Mouse (Mus musculus) midbrain, embryonic 11.5 days (tissue): ENCODE data around the gene Fem1b. TPM values are rescaled to one million over a fixed set of nuclear protein-coding genes. Genes with fewer than 3 reads are reported as not detected.
"Not testable (repeated sequence)": the region's sequence is repeated elsewhere in the genome, so short reads cannot be mapped to it uniquely, and the experiment has no call there.

Source experiments
- ATAC-seq: fragments of 200-750 bp; cut with Nextera tagmentation; 2 replicates; pipeline ENCODE4 v1.8.0; 2017; ENCODE audit warnings: moderate TSS enrichment, moderate library complexity; ENCODE audit not compliant: low FRiP score
- DNase-seq: peaks from one replicate; pipeline ENCODE4 v3.0.0; 2015; ENCODE audit warnings: low spot score; ENCODE audit errors: missing footprints
- H3K27ac ChIP-seq: fragments of 300-500 bp; sonication (generic); 2 replicates; pipeline ENCODE4 v1.5.1; 2014; ENCODE audit warnings: low read depth, low read length
- H3K27me3 ChIP-seq: fragments of 300-500 bp; sonication (generic); 2 replicates; pipeline ENCODE4 v1.6.1; 2014; ENCODE audit warnings: mild to moderate bottlenecking, low read length, moderate library complexity, mixed read lengths; ENCODE audit not compliant: control insufficient read depth, insufficient read depth
- H3K36me3 ChIP-seq: fragments of 300-500 bp; sonication (generic); 2 replicates; pipeline ENCODE4 v1.6.1; 2014; ENCODE audit warnings: mild to moderate bottlenecking, low read length, moderate library complexity, mixed read lengths; ENCODE audit not compliant: control insufficient read depth, insufficient read depth
- H3K4me1 ChIP-seq: fragments of 300-500 bp; sonication (generic); 2 replicates; pipeline ENCODE4 v1.6.1; 2014; ENCODE audit warnings: low read length; ENCODE audit not compliant: control insufficient read depth, insufficient read depth
- H3K4me2 ChIP-seq: fragments of 300-500 bp; sonication (generic); 2 replicates; pipeline ENCODE4 v1.6.1; 2014; ENCODE audit warnings: mild to moderate bottlenecking, moderate library complexity
- H3K4me3 ChIP-seq: fragments of 300-500 bp; sonication (generic); 2 replicates; pipeline ENCODE4 v1.5.1; 2014; ENCODE audit warnings: low read depth, low read length
- H3K9ac ChIP-seq: fragments of 300-500 bp; sonication (generic); 2 replicates; pipeline ENCODE4 v1.6.1; 2014; ENCODE audit warnings: low read length
- H3K9me3 ChIP-seq: fragments of 300-500 bp; sonication (generic); 2 replicates; pipeline ENCODE4 v1.6.1; 2016; ENCODE audit warnings: low read length; ENCODE audit not compliant: control insufficient read depth
- WGBS: fragments of 180-500 bp; shearing (Covaris S2); extraction: QIAGEN DNeasy Blood & Tissue Kit; methylation state at CpG from one replicate; pipeline ENCODE4 v1.1.7; 2014; 5-methylcytosine and 5-hydroxymethylcytosine counted together
- polyA plus RNA-seq: library from polyadenylated mRNA; unstranded; fragments of >200 nt; fragmentation: Nextera tagmentation; extraction: Ambion mirVana; gene quantifications from 2 replicates; pipeline ENCODE4 v1.2.1, GENCODE M21; 2014

The Fem1b gene
- polyA plus RNA-seq, 1 experiment from 2014 or later: 63.7 TPM

DNA sequence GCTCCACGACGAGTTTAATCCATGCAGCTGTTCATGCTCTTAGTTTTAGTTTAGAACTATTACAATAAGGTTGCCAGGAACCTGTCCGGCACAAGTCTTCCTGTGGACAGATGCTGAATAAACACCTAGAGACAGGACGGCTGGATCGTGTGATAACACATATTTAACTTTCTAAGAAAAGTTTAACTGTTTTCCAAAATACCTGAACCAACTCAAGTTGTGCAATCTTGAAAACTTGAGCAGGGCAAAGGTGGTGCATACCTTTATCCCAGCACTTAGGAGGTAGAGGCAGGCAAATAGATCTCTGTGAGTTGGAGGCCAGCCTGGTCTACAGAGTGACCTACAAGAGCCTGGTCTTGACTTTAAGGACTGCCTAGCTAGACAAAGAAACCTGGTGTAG, 23.2 kb upstream of the Fem1b start:
- H3K4me3 ChIP-seq: no peak overlapping the region
- 90% methylated on average over 5 of the region's 5 CpGs for WGBS
- ATAC-seq: no peak
- H3K9me3 ChIP-seq: no peaks in the 10 kb centered on the region
- H3K36me3 ChIP-seq: no peaks in the 10 kb centered on the region
- DNase-seq: no peak
- H3K9ac ChIP-seq: no peak overlapping the region
- no peaks in the 10 kb centered on the region for H3K27me3 ChIP-seq
- no peak overlapping the region for H3K4me2 ChIP-seq
- no peak overlapping the region for H3K27ac ChIP-seq
- H3K4me1 ChIP-seq: peaks cover 6% of the 10 kb centered on the region

DNA sequence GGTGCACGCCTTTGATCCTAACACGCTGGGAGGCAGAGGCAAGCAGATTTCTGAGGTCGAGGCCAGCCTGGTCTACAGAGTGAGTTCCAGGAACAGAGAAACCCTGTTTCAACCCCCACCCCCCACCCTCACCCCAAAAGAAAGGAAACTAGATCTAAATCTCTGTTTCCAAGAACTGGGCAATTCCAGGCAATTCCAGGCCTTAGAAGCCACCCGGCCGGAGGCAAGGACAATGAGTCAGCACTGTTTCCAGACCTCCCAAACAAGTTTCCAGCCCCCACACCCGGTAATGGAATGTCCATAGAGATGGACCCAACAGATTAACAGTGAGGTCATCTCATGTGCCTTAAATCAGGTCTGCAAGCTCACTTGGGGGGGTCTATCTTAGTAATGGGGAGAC, 18.1 kb upstream of the Fem1b start:
- Histone ChIP-seq H3K4me2 (no peak overlapping the region), H3K4me3 (no peak overlapping the region), H3K9me3 (no peaks in the 10 kb centered on the region), H3K27me3 (no peaks in the 10 kb centered on the region), H3K27ac (no peak overlapping the region), H3K4me1 (peaks cover 12% of the 10 kb centered on the region), H3K36me3 (no peaks in the 10 kb centered on the region), H3K9ac (no peak overlapping the region)
- DNase-seq: no peak
- ATAC-seq: no peak
- WGBS: 83% methylated on average over 6 of the region's 6 CpGs

DNA sequence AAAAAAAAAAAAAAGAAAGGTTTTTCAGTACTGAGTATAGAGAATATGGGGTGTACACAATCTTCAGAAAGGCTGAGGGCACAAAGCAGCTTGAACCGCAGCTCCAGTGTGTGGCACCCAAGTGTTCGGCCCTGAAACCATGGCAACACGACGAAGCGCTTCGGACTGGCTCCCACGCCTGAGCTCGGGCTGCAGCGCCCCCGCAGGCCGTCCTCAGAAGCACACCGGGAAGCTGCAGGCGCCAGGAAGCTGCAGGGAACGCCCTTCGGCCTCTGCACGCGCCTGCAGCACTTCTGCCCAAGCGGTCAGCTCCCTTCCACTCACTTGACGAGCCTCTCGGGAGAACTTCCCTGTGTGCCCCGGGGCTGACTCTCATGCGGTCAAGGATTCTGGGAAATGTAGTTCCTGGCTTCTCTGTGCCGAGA, 16.9 kb upstream of the Fem1b start:
- Histone ChIP-seq H3K27ac (no peak overlapping the region), H3K9me3 (no peaks in the 10 kb centered on the region), H3K4me2 (peak overlapping the region; percentile 34), H3K4me1 (peaks cover 12% of the 10 kb centered on the region), H3K4me3 (0 out of 2 replicates have a peak overlapping the region, but pooled peaks have one; percentile 6), H3K27me3 (no peaks in the 10 kb centered on the region), H3K36me3 (no peaks in the 10 kb centered on the region), H3K9ac (no peak overlapping the region)
- DNase-seq (peak; percentile 100), ATAC-seq (peak; percentile 95)
- WGBS: under 1% methylated on average over 23 of the region's 23 CpGs

DNA sequence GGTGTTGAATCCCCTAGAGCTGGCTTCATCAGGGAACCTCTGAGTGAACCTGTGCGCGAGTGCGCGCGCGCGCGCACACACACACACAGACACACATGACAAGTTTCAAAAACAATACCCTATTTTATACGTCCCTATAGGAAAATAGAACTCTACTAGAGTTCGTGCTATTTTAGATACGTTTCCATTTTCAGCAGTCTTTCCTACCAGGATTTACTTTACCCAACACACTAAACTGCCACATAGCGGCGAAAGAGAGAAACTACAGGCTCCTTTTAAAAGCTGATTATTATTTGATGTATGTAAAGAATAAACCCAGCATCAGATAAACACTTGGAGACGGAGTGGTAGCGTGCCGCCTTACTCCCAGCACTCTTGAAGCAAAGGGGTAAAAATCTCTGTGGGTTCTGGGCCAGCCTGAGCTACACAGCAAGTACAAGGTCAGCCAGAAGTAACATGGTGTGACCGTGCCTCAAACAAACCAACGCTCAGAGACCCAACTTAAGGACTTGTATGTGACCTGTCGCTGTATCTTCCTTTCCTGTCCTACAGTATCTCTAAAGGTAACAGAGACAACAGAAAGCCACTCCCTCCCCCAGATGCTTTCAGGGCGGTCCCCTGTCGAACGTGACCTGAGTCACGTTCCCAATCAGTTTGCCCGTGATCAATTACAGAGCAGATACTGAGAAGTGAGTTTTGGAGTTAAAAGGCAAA, 16.4 kb upstream of the Fem1b start:
- ATAC-seq (no peak; the same call in none of the 2 replicates), DNase-seq (peak; percentile 95)
- no peaks in the 10 kb centered on the region for H3K27me3 ChIP-seq
- H3K36me3 ChIP-seq: no peaks in the 10 kb centered on the region
- H3K4me1 ChIP-seq: peaks cover 12% of the 10 kb centered on the region
- no peaks in the 10 kb centered on the region for H3K9me3 ChIP-seq
- no peak overlapping the region for H3K9ac ChIP-seq
- no peak overlapping the region for H3K27ac ChIP-seq
- peak overlapping the region; percentile 34 for H3K4me2 ChIP-seq
- WGBS: 5% methylated on average over 24 of the region's 24 CpGs
- peak overlapping the region; percentile 6; the same call in 1 of the 2 replicates for H3K4me3 ChIP-seq

DNA sequence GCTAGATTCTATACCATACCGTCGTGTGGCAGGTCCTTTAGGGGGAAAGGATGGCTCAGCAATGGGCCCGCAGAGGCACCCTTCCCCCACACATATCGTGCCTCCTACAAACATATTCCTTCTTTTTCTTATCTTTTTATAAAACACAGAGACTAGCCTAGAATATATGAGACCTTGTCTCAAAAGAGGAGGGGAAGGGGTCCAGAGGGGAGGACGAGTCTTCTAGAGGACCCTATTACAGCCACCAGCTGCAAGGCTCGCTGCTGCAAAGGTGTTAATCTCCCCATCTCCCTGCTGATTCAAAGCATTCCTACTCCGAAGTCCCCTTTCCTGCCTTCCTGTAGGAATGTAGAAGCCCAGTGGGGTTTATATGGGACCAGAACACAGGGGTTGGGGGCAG, 14.7 kb upstream of the Fem1b start:
- Histone ChIP-seq H3K4me1 (peaks cover 12% of the 10 kb centered on the region), H3K4me3 (no peak overlapping the region), H3K36me3 (no peaks in the 10 kb centered on the region), H3K27me3 (no peaks in the 10 kb centered on the region), H3K9ac (no peak overlapping the region; the same call in 1 of the 2 replicates), H3K27ac (peak overlapping the region; percentile 46; the same call in 1 of the 2 replicates), H3K4me2 (peak overlapping the region; percentile 12; the same call in 1 of the 2 replicates), H3K9me3 (no peaks in the 10 kb centered on the region)
- WGBS: 2% methylated on average over 7 of the region's 7 CpGs
- no peak for ATAC-seq
- no peak for DNase-seq

DNA sequence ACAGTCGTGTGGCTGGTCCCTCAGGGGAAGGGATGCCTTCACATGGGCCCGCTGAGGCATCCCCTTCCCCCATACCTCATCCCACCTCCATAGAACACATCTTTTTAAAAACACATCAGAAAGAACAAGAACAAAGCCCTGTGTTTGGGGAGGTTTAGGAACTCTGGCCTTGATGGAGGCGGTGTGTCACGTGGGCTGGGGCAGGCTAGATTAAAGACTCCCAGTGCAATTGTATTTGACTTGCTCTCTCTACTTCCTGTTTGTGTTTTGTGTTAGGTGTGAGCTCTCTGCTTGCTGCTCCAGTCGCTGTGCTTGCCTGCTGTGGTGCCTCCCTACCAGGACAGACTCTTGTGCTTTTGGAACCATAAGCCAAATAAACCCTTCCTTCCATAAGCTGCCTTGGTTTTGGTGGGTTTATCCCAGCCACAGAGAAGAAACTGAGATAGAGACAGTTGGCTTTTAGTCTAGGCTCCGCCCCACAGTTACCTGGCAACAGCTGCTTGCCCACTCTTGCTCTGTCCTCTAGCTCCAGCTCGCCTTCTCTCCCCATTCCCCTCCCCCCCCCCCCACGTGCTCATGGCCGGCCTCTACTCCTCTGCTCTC, 14.2 kb upstream of the Fem1b start:
- Histone ChIP-seq H3K4me2 (peak overlapping the region; percentile 12; the same call in 1 of the 2 replicates), H3K9ac (peak overlapping the region; percentile 2; the same call in 1 of the 2 replicates), H3K4me3 (no peak overlapping the region), H3K4me1 (peaks cover 12% of the 10 kb centered on the region), H3K27ac (peak overlapping the region; percentile 54; the same call in 1 of the 2 replicates), H3K9me3 (no peaks in the 10 kb centered on the region), H3K36me3 (no peaks in the 10 kb centered on the region), H3K27me3 (no peaks in the 10 kb centered on the region)
- ATAC-seq (peak; percentile 20; the same call in 1 of the 2 replicates), DNase-seq (peak; percentile 90)
- WGBS: 5% methylated on average over 9 of the region's 9 CpGs

DNA sequence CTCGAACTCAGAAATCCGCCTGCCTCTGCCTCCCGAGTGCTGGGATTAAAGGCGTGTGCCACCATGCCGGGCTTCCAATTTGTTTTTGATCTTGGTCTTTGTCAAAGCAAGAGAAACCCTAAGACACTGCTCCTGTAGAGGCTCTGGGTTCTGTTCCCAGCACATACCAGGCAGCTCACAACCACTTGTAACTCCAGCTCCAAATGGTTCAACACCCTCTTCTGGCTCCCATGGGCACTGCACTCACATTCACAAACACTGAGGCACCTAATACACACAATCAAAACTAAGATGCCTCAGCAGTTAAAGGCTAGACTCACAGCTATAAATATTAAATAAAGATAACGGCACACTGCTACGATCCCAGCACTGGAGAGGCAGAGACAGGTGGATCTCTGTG, 10.1 kb upstream of the Fem1b start:
- H3K36me3 ChIP-seq: no peaks in the 10 kb centered on the region
- 94% methylated on average over 7 of the region's 7 CpGs for WGBS
- no peaks in the 10 kb centered on the region for H3K27me3 ChIP-seq
- H3K9me3 ChIP-seq: no peaks in the 10 kb centered on the region
- H3K9ac ChIP-seq: no peak overlapping the region
- no peak overlapping the region for H3K4me2 ChIP-seq
- peaks cover 10% of the 10 kb centered on the region for H3K4me1 ChIP-seq
- ATAC-seq: no peak
- H3K4me3 ChIP-seq: no peak overlapping the region
- H3K27ac ChIP-seq: no peak overlapping the region
- DNase-seq: no peak

DNA sequence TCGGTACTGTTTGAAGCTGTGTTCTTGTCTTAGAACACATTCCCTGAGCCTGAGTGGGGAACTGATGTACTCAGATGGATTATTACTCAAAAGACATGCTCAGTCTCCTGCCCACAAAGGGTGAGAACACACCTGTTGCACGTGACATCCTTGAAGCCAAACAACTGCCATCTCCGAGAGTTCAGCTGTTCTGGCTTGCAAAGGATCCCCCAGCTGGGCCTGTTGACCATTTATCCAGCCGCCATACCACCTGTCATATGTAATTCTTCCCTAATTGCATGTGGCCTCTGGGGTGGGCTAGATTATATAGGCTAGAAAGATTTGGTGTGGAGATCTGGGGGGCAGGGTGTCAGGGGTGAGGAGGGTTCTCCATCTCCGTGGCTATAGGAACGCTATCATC, 9.1 kb upstream of the Fem1b start:
- H3K9ac ChIP-seq: no peak overlapping the region
- DNase-seq (no peak), ATAC-seq (no peak)
- H3K27ac ChIP-seq: no peak overlapping the region
- WGBS: 91% methylated on average over 6 of the region's 6 CpGs
- H3K9me3 ChIP-seq: no peaks in the 10 kb centered on the region
- H3K4me3 ChIP-seq: no peak overlapping the region
- peaks cover 2% of the 10 kb centered on the region for H3K4me1 ChIP-seq
- no peaks in the 10 kb centered on the region for H3K36me3 ChIP-seq
- H3K27me3 ChIP-seq: no peaks in the 10 kb centered on the region
- H3K4me2 ChIP-seq: no peak overlapping the region

DNA sequence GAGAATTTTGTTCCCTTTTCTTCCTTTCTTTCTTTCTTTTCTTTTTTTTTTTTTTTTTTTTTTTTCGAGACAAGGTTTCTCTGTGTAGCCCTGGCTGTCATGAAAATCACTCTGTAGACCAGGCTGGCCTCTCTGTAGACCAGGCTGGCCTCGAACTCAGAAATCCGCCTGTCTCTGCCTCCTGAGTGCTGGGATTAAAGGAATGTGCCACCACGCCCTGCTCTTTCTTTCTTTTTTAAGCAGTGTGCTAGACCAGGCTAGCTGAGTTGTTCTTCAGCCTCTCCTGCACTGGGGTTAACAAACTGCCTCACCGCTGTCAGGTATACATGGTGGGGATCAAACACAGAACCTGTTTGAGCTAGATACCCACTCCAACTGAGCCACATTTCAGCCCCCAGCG, 8.2 kb upstream of the Fem1b start:
- H3K36me3 ChIP-seq, H3K9me3 ChIP-seq, H3K4me2 ChIP-seq, H3K27ac ChIP-seq, ATAC-seq, H3K9ac ChIP-seq, DNase-seq, H3K4me1 ChIP-seq, H3K4me3 ChIP-seq, H3K27me3 ChIP-seq: not testable (repeated sequence)
- 90% methylated on average over 6 of the region's 6 CpGs for whole genome bisulfite sequencing
